Comparison of ENCODE assay signal across 10 mouse cellular contexts in genomic region chr15:100260351-100260750, GRCm38 (mm10). TPM values are rescaled to one million over a fixed set of nuclear protein-coding genes. Genes with fewer than 3 reads are reported as not detected.
"Had no signal": no experiment of that assay in that cellular context is flagged by ENCODE, and none has a peak within 500 bp of the region (broad histone marks: within the 10 kb centered on the region; RNA-seq: fewer than 3 reads in every experiment).

No protein-coding gene starts in this region.

RNA-seq across cellular contexts. Expression of gene Tmprss12, which starts 20.3 kb away (rescaled TPM):
- total RNA-seq: left cerebral cortex, adult 8-10 months; left cerebral cortex, postnatal 10 days; left cerebral cortex, postnatal 14 days; left cerebral cortex, postnatal 25 days; left cerebral cortex, postnatal 36 days; left cerebral cortex, postnatal 4 days; liver, adult 2 months; megakaryocyte, adult 5-6 weeks; midbrain, postnatal 0 days; monocyte, adult 5-6 weeks had no signal
